Mouse (Mus musculus): Measurements from ENCODE around the gene Tcl1b2.
"Not testable (repeated sequence)": the region's sequence is repeated elsewhere in the genome, so short reads cannot be mapped to it uniquely, and the experiment has no call there.

Tcl1b2 gene

DNA sequence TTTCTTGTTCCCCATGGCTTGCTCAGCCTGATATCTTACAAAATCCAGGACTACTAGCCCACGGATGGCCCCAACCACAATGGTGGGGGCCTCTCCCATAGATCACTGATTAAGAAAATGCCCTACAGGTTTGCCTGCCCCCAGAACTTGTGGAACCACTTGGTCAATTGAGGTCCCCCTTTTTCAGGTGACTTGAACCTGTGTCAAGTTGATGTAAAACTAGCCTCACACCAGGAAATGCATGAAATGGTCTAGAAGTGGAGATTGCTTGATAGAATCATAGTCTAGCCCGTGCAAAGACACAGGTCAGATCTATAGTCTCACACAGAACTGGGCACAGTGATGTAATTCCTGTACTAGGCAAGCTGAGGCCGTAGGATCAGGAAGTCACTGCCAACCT lies at the start of gene Tcl1b2:
TSS of gene Tcl1b2 (plus strand) at position 301 of the 400 bp plus-strand sequence.
- no peak for DNase-seq (ENCODE audit: low read depth, low spot score)

GRCm38 (mm10) chr12:105099466-105100044 lies 46.3 kb upstream of the Tcl1b2 start:
- DNase-seq (ENCODE audit: low read depth, low spot score): no peak

GRCm38 (mm10) chr12:105102901-105103300 lies 42.9 kb upstream of the Tcl1b2 start:
- no peak for DNase-seq (ENCODE audit: low read depth, low spot score)

GRCm38 (mm10) chr12:105104036-105104435 lies 41.8 kb upstream of the Tcl1b2 start:
- peak; percentile 50 for DNase-seq (ENCODE audit: low read depth, low spot score)

DNA sequence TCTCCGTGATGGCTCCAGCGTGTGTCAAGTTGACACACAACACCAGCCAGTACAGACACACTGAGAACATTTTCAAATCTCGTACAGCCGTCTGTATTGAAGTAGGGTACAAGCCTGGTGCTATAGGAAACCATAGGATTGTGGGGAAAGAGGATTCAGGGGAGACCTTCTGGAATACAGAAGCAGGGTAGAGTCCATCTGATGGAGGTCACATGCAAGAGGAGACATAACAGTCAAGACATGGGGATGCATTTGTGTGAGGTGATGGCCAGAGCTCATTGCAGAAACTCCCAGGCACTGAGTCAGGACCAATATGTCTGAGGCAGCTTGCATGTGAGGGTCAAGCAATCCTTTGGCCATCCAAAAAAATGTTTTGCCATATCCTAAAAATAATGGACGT lies 40.5 kb upstream of the Tcl1b2 start:
- DNase-seq (ENCODE audit: low read depth, low spot score): no peak

- DNase-seq (ENCODE audit: low read depth, low spot score): no peak
These were observed 37.0 kb upstream of the Tcl1b2 start for GRCm38 (mm10) chr12:105108856-105109255.

GRCm38 (mm10) chr12:105109406-105109805 lies 36.4 kb upstream of the Tcl1b2 start:
- DNase-seq (ENCODE audit: low read depth, low spot score): no peak

DNA sequence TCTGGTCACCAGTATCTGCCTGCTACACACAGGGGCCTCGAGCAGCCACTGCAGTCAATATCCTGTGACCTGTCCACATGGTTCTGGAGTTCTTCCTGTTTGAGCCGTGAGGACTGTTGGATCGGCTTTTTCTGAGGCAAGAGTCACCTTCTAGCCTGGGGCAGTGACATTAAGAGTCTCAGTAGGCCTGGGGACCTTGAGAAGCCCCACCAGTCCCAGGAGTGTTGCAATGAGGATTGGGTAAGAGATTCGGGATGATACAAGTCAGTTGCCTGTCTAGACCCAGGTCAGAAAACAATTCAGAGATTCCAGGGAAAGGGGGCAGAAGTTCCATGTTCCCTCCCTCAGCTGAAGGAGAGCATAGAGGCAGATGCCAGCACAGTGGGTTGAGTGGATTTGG lies 36.0 kb upstream of the Tcl1b2 start:
- no peak for DNase-seq (ENCODE audit: low read depth, low spot score)

DNA sequence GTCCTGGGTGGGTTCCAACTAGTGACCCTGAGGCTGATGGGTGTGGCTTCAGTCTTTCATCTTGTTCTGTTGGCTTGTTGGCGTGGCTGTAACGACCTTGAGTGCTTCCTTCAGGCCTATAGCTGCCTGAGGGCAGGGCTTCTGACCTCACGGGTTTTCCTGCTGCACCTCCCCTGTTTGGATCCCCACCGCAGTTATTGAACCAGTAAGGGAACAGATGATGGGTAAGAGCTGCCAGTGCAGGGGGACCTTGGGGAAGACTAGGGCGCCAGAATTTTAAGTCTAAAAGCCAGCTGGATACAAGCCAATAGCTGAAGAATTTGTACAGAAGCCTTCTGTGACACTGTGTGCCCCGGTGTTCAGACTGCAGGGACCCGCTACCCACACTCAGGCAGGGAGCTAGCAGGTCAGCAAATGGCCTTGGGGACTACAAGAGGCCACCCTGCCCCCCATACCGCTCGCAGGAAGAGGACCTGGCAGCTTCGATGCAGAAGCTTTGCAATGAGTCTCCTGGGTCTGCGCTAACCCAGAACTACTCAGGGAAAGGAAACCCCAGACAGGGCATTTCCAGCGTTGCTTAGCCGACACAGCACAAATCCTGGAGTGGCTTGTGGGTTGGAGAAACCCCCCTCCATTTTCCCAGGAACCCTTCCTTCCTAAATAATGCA lies 33.4 kb upstream of the Tcl1b2 start:
- DNase-seq (ENCODE audit: low read depth, low spot score): no peak

DNA sequence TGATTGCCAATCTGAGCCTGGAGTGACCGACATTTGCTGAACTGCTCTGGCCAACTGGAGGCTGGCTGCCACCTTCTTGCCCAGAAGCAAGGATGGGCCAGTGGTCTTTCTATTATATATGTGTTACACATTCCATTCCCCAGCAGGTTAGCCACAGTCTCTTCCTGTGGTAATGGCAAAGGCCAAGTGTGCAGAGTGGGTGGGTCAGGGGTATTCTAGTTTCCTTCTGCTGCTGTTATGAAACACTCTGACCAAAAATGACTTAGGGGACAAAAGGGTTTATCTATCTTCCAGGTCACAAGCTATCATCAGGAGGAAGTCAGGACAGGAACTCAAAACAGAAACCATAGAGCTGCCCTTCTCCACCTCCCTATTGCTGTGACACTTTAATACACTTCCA lies 29.2 kb upstream of the Tcl1b2 start:
- no peak for DNase-seq (ENCODE audit: low read depth, low spot score)

DNA sequence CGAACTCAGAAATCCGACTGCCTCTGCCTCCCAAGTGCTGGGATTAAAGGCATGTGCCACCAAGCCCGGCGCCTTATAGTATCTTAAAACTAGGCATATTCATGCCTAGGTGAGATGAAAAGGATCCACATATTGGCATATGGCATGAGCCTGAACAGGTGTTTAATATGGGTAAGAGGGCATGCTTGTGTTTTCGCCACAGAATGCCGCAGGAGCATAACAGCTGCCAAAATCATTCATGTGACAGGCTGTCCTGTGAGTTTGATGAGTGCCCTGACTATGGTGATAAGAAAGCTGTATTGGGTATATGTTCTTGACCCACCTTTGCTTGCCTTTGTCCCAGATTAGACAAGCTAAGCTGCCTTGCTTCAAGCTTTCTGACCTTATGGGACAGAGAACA lies 20.5 kb upstream of the Tcl1b2 start:
- no peak for DNase-seq (ENCODE audit: low read depth, low spot score)

DNA sequence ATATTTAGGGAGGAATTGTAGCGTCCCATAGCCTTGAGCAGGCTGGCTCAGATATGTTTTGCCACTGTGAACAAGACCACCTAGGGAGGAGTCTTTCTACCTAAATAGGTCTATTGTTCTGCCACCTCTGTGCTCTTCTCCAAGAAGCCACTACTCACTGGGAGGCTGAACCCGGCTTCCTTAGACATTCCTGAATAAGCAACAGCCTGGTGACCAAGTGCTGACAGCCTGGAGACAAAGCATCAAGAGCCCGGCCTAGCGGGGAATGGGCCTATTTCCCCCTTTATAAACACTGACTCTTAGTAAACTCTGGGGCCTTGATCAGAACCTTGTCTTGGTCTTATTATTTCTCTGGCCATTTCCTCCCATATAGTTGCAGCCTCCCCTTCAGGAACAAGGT lies 19.3 kb upstream of the Tcl1b2 start:
- DNase-seq (ENCODE audit: low read depth, low spot score): no peak

GRCm38 (mm10) chr12:105127607-105128006 lies 18.2 kb upstream of the Tcl1b2 start:
- DNase-seq (ENCODE audit: low read depth, low spot score): no peak

- DNase-seq (ENCODE audit: low read depth, low spot score): not testable (repeated sequence)
These were observed 16.2 kb upstream of the Tcl1b2 start for GRCm38 (mm10) chr12:105129494-105130205.

DNA sequence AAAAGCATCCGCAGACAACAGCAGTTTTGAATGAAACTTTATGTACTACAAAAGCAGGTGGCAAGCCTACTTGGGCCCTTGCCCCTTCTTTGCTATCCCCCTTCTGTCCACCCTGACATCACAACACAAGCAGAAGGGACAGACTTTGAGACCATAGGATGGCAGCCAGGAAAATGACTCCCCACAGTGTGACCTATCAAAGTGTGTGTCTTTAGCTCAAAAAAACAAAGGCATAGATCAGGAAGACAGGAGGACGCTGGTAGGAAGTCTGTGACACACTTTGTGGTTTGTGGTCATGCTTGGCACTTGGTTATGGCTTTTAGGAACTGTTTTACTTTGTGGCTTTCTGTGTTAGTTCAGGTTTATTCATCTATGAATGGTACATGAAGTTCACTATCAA lies 11.6 kb upstream of the Tcl1b2 start:
- not testable (repeated sequence) for DNase-seq (ENCODE audit: low read depth, low spot score)

GRCm38 (mm10) chr12:105134826-105135225 lies 11.0 kb upstream of the Tcl1b2 start:
- DNase-seq (ENCODE audit: low read depth, low spot score): not testable (repeated sequence)

DNA sequence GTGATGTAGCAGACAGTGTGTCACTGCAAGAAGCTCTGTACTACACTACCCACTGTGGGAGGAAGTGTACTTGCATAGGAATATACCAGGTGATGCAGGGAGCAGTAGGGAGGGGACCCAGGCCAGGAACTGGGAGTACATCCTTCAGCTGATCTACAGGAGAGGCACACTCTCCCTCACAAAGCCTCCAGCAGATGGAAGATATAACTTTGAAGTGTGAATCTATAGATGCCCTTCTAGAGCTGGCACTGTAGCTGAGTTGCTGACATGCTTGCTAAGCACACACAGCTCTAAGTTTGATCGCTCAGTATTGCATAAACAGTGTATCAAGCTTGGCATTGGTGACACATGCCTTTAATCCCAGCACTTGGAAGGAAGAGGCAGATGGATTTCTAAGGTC lies 8.1 kb upstream of the Tcl1b2 start:
- not testable (repeated sequence) for DNase-seq (ENCODE audit: low read depth, low spot score)

GRCm38 (mm10) chr12:105143096-105143495 lies 2.7 kb upstream of the Tcl1b2 start:
- no peak for DNase-seq (ENCODE audit: low read depth, low spot score)

DNA sequence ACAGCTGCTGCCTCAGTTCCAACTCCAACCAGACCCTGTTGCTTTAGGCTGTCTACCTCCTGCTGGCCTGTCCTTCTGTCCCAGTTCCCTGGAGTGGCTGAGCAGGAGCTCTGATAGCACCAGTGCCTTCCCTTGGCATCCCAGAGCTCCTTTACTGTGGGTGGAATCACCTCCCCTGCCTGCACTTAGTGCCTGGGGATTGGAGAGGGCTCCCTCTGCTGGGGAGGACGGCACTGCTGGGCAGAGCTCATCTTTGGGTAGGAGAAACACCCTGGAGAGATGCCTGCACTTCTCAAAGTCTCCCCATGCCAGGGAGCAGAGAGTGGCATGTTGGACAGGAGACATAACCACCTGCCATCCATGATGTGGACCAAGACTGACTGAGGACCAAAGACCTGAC lies 886 bp upstream of the Tcl1b2 start:
- not testable (repeated sequence) for DNase-seq (ENCODE audit: low read depth, low spot score)

- peak; percentile 20 for DNase-seq (ENCODE audit: low read depth, low spot score)
These were observed 9.5 kb downstream of the Tcl1b2 start for GRCm38 (mm10) chr12:105155286-105155685.

- DNase-seq (ENCODE audit: low read depth, low spot score): no peak
These were observed 13.0 kb downstream of the Tcl1b2 start for GRCm38 (mm10) chr12:105158842-105159241.

DNA sequence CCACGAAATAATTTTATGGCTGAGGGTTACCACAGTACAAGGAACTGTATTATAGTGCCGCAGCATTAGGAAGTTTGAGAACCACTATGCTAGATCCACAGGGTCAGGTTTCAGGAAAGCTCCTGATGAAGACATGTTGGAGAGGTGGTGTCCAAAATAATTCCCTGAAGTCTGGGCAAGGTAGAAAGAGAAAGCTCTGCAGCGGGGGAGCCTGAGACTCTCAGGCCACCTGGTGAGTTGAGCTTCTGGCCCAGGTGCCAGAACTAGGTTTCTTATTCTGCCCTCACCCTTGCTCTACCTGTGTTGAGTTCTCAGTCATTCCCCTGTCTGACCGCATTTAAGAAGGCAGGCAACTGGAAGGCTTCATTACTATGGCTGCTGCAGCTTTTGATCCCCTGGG lies 13.6 kb downstream of the Tcl1b2 start, which contains the start of gene Tcl1b1:
TSS of gene Tcl1b1 (plus strand) at position 301 of the 400 bp plus-strand sequence.
- no peak for DNase-seq (ENCODE audit: low read depth, low spot score)

- no peak for DNase-seq (ENCODE audit: low read depth, low spot score)
These were observed 20.9 kb downstream of the Tcl1b2 start for GRCm38 (mm10) chr12:105166734-105167133.

Data from skeletal muscle tissue, adult 2 months (tissue).